Mouse (Mus musculus): ENCODE data around the gene Mtmr11.

- peak; percentile 31 for TF ChIP-seq POLR2AphosphoS2 (IDR thresholded peaks at IDR 0.05; ENCODE audit: insufficient read length, low read depth)
- peak; percentile 42 for TF ChIP-seq POLR2A (IDR thresholded peaks at IDR 0.05; ENCODE audit: insufficient read length, low read depth)
- TF ChIP-seq MAX (IDR thresholded peaks at IDR 0.05; ENCODE audit: low read depth) = no peak
Observed at GRCm38 (mm10) chr3:96160803-96161516, 844 bp upstream of the Mtmr11 start.

All from myocyte (in vitro differentiated cells).